Comparison of ENCODE assay signal across 1 mouse cellular context in the genomic region with DNA sequence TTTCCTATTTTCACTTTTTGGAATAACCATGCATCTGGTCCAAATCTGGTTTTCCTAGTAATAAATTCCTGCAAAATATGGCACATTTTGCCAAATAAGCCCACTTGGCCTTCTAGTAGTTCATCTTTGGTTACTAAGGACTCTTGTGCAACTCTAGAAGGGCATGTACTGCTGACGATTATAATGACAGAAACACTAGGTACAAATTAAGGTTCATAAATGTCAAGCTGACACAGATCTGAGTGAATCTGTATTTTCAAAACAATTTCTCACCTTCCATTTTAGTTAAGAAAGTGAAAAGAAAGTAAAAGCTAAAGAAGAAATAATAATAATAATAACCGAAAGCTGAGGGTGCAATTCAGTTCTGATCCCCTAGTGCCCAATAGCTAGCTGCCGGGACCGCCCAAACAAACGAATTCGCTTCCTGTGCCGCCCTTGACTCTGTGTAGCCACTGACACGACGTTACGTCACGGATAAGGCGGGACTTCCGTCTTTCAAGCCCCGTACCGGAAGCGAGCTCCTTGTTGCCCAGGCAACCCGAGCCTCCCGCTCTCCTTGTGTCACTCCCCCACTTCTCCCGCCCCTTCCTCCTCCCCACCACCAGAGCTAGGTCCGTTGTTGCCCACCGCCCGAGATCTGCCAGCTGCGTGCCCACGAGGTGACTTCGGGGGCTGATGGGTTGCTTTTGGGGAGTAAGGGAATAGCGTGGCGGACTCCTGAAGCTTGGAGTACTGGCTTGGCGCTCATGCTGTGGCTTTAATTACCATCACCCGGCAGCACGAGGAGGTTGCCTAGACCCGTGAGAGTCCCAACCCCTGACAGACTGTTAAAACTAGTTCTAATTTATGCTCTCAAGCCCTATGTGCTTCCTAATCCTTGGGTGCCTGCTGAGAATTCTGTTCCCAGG.
TF ChIP-seq lines count a peak whose summit lies in the region.

A gene (plus strand): TSS at position 563 of the 908 bp plus-strand sequence.

TF ChIP-seq in MEL, 35 proteins besides CTCF, POLR2A, EP300 and RAD21 (continued from another document):
- TF ChIP-seq POLR2AphosphoS2 (IDR thresholded peaks at IDR 0.05; ENCODE audit: low read length) (peak; percentile 45; the same call in 1 of the 2 replicates), ELF1 (IDR thresholded peaks at IDR 0.05; ENCODE audit: low read depth, low read length) (peak; percentile 92), MAFK (IDR thresholded peaks at IDR 0.05; ENCODE audit: borderline replicate concordance, low read depth, low read length) (no peak), POLR2AphosphoS5 (IDR thresholded peaks at IDR 0.05; ENCODE audit: borderline replicate concordance, low read depth, low read length) (no peak), USF1 (IDR thresholded peaks at IDR 0.05; ENCODE audit: low read depth, low read length) (no peak), USF2 (IDR thresholded peaks at IDR 0.05; ENCODE audit: borderline replicate concordance in 1 of 2, insufficient read depth in 1 of 2, low read depth in 1 of 2, low read length in 2 of 2) (no peak), NELFE (IDR thresholded peaks at IDR 0.05; ENCODE audit: low read depth, low read length) (peak; percentile 50; the same call in 1 of the 2 replicates), RCOR1 (IDR thresholded peaks at IDR 0.05; ENCODE audit: low read depth, low read length) (no peak), KAT2A (conservative IDR thresholded peaks at IDR 0.05; ENCODE audit: low read depth, low read length) (no peak), BHLHE40 (IDR thresholded peaks at IDR 0.05; ENCODE audit: borderline replicate concordance, low read depth, low read length) (no peak), MAZ (IDR thresholded peaks at IDR 0.05; ENCODE audit: low read depth, low read length) (peak; percentile 24; the same call in 1 of the 2 replicates), ZKSCAN1 (IDR thresholded peaks at IDR 0.05; ENCODE audit: low read depth, low read length) (no peak), NRF1 (IDR thresholded peaks at IDR 0.05; ENCODE audit: insufficient read depth, low read depth, low read length, poor library complexity, severe bottlenecking) (no peak), SMC3 (IDR thresholded peaks at IDR 0.05; ENCODE audit: low read depth, low read length) (no peak), ZNF384 (IDR thresholded peaks at IDR 0.05; ENCODE audit: low read depth, low read length) (no peak)
